Mouse (Mus musculus): ENCODE results near the gene Nup85. TPM values are rescaled to one million over a fixed set of nuclear protein-coding genes. Genes with fewer than 3 reads are reported as not detected.

Nup85 gene
- polyA plus RNA-seq, 1 experiment = 93.2 TPM

- H3K27me3 ChIP-seq (ENCODE audit: control insufficient read depth, insufficient read depth, low read length) = no peaks in the 10 kb centered on the region
- TF ChIP-seq POLR2A (IDR thresholded peaks at IDR 0.05; ENCODE audit: borderline replicate concordance, insufficient read depth, low read length) = no peak
- TF ChIP-seq CTCF (IDR thresholded peaks at IDR 0.05; ENCODE audit: borderline replicate concordance, insufficient read depth, low read depth, low read length) = no peak
- no peak overlapping the region for H3K27ac ChIP-seq (ENCODE audit: insufficient read depth, low read length)
- DNase-seq = no peak
- H3K4me1 ChIP-seq (ENCODE audit: control insufficient read depth, insufficient read depth, low read length) = 0 out of 2 replicates have a peak, but pooled peaks cover 4% of the 10 kb centered on the region
- no peak overlapping the region for H3K4me3 ChIP-seq (replicated peaks; ENCODE audit: insufficient read depth, low read depth, low read length)
- WGBS = 67% methylated on average over 6 of the region's 6 CpGs
These were observed 46.9 kb downstream of the Nup85 start for GRCm38 (mm10) chr11:115611173-115611572.

GRCm38 (mm10) chr11:115612059-115612409 lies 47.8 kb downstream of the Nup85 start:
- under 1% methylated on average over 13 of the region's 13 CpGs for WGBS
- H3K27ac ChIP-seq (ENCODE audit: insufficient read depth, low read length) = peak overlapping the region; percentile 79
- no peaks in the 10 kb centered on the region for H3K27me3 ChIP-seq (ENCODE audit: control insufficient read depth, insufficient read depth, low read length)
- no peak for TF ChIP-seq CTCF (IDR thresholded peaks at IDR 0.05; ENCODE audit: borderline replicate concordance, insufficient read depth, low read depth, low read length)
- no peak for TF ChIP-seq POLR2A (IDR thresholded peaks at IDR 0.05; ENCODE audit: borderline replicate concordance, insufficient read depth, low read length)
- 0 out of 2 replicates have a peak, but pooled peaks cover 4% of the 10 kb centered on the region for H3K4me1 ChIP-seq (ENCODE audit: control insufficient read depth, insufficient read depth, low read length)
- peak; percentile 78 to 79 for DNase-seq
- H3K4me3 ChIP-seq (replicated peaks; ENCODE audit: insufficient read depth, low read depth, low read length) = peak overlapping the region; percentile 91

- H3K4me1 ChIP-seq (ENCODE audit: control insufficient read depth, insufficient read depth, low read length) = 0 out of 2 replicates have a peak, but pooled peaks cover 4% of the 10 kb centered on the region
- DNase-seq = peak; percentile 90 to 95
- TF ChIP-seq CTCF (IDR thresholded peaks at IDR 0.05; ENCODE audit: borderline replicate concordance, insufficient read depth, low read depth, low read length) = peak; percentile 46
- TF ChIP-seq POLR2A (IDR thresholded peaks at IDR 0.05; ENCODE audit: borderline replicate concordance, insufficient read depth, low read length) = peak; percentile 72
- H3K27ac ChIP-seq (ENCODE audit: insufficient read depth, low read length) = peak within 1 kb of the TSS; percentile 88
- H3K4me3 ChIP-seq (replicated peaks; ENCODE audit: insufficient read depth, low read depth, low read length) = peak within 1 kb of the TSS; percentile 91
- H3K27me3 ChIP-seq (ENCODE audit: control insufficient read depth, insufficient read depth, low read length) = no peaks in the 10 kb centered on the region
- WGBS = under 1% methylated on average over 80 of the region's 80 CpGs
These were observed 48.3 kb downstream of the Nup85 start, which contains the start of gene Mif4gd for GRCm38 (mm10) chr11:115612410-115613137. TSS of gene Mif4gd (minus strand) at chr11:115612969.

GRCm38 (mm10) chr11:115613138-115613945 lies 49.1 kb downstream of the Nup85 start:
- TF ChIP-seq CTCF (IDR thresholded peaks at IDR 0.05; ENCODE audit: borderline replicate concordance, insufficient read depth, low read depth, low read length) = no peak
- no peak for TF ChIP-seq POLR2A (IDR thresholded peaks at IDR 0.05; ENCODE audit: borderline replicate concordance, insufficient read depth, low read length)
- 4% methylated on average over 16 of the region's 16 CpGs for WGBS

GRCm38 (mm10) chr11:115614346-115615107 lies 50.3 kb downstream of the Nup85 start:
- no peak overlapping the region for H3K4me3 ChIP-seq (replicated peaks; ENCODE audit: insufficient read depth, low read depth, low read length)
- no peaks in the 10 kb centered on the region for H3K4me1 ChIP-seq (ENCODE audit: control insufficient read depth, insufficient read depth, low read length)
- no peak overlapping the region for H3K27ac ChIP-seq (ENCODE audit: insufficient read depth, low read length)
- no peak for TF ChIP-seq CTCF (IDR thresholded peaks at IDR 0.05; ENCODE audit: borderline replicate concordance, insufficient read depth, low read depth, low read length)
- no peak for TF ChIP-seq POLR2A (IDR thresholded peaks at IDR 0.05; ENCODE audit: borderline replicate concordance, insufficient read depth, low read length)
- 77% methylated on average over 10 of the region's 10 CpGs for WGBS
- no peaks in the 10 kb centered on the region for H3K27me3 ChIP-seq (ENCODE audit: control insufficient read depth, insufficient read depth, low read length)
- no peak for DNase-seq

More at GRCm38 (mm10) chr11:115613138-115613945, 49.1 kb downstream of the Nup85 start:
- no peak for DNase-seq
- H3K27ac ChIP-seq (ENCODE audit: insufficient read depth, low read length) = peak overlapping the region; percentile 88
- H3K4me1 ChIP-seq (ENCODE audit: control insufficient read depth, insufficient read depth, low read length) = 0 out of 2 replicates have a peak, but pooled peaks cover 4% of the 10 kb centered on the region
- H3K4me3 ChIP-seq (replicated peaks; ENCODE audit: insufficient read depth, low read depth, low read length) = peak overlapping the region; percentile 75
- H3K27me3 ChIP-seq (ENCODE audit: control insufficient read depth, insufficient read depth, low read length) = no peaks in the 10 kb centered on the region

- no peak overlapping the region for H3K27ac ChIP-seq (ENCODE audit: insufficient read depth, low read length)
- TF ChIP-seq POLR2A (IDR thresholded peaks at IDR 0.05; ENCODE audit: borderline replicate concordance, insufficient read depth, low read length) = no peak
- TF ChIP-seq CTCF (IDR thresholded peaks at IDR 0.05; ENCODE audit: borderline replicate concordance, insufficient read depth, low read depth, low read length) = no peak
- no peak for DNase-seq
- H3K27me3 ChIP-seq (ENCODE audit: control insufficient read depth, insufficient read depth, low read length) = no peaks in the 10 kb centered on the region
- no peaks in the 10 kb centered on the region for H3K4me1 ChIP-seq (ENCODE audit: control insufficient read depth, insufficient read depth, low read length)
- 61% methylated on average over 15 of the region's 15 CpGs for WGBS
- H3K4me3 ChIP-seq (replicated peaks; ENCODE audit: insufficient read depth, low read depth, low read length) = no peak overlapping the region
These were observed 51.0 kb downstream of the Nup85 start for GRCm38 (mm10) chr11:115615108-115615825.

- no peaks in the 10 kb centered on the region for H3K4me1 ChIP-seq (ENCODE audit: control insufficient read depth, insufficient read depth, low read length)
- H3K4me3 ChIP-seq (replicated peaks; ENCODE audit: insufficient read depth, low read depth, low read length) = no peak overlapping the region
- DNase-seq = no peak
- no peak for TF ChIP-seq CTCF (IDR thresholded peaks at IDR 0.05; ENCODE audit: borderline replicate concordance, insufficient read depth, low read depth, low read length)
- no peak for TF ChIP-seq POLR2A (IDR thresholded peaks at IDR 0.05; ENCODE audit: borderline replicate concordance, insufficient read depth, low read length)
- 47% methylated on average over 6 of the region's 6 CpGs for WGBS
- H3K27me3 ChIP-seq (ENCODE audit: control insufficient read depth, insufficient read depth, low read length) = no peaks in the 10 kb centered on the region
- no peak overlapping the region for H3K27ac ChIP-seq (ENCODE audit: insufficient read depth, low read length)
These were observed 51.6 kb downstream of the Nup85 start for GRCm38 (mm10) chr11:115615875-115616274.

All from cerebellum, adult 2 months (tissue).